Comparison of ENCODE assay signal across 32 mouse cellular contexts in the genomic region with DNA sequence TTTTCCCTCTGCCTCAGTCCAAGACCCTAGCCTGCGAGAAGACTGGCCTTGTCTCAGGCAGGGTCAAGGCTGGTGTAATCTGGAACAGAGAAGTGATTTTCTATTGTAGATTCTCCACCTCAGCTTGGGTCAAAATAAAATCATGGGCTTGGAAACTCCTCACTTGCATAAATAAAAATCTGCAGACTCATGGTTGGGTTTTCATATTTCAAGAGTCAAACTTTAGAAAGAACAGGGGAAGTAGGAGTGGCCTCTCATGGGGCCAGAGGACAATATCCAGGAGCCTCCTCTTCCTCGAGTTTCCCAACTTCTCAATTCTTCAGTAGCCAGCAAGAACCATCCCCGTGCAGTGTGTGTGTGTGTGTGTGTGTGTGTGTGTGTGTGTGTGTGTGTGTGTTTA. TPM values are rescaled to one million over a fixed set of nuclear protein-coding genes. Genes with fewer than 3 reads are reported as not detected.
DNase-seq lines count a peak whose midpoint lies in the region; ATAC-seq and TF ChIP-seq lines count a peak whose summit lies in the region.
"Had no signal": no experiment of that assay in that cellular context is flagged by ENCODE, and none has a peak within 500 bp of the region (broad histone marks: within the 10 kb centered on the region; RNA-seq: fewer than 3 reads in every experiment).

No protein-coding gene starts in this region.

- no peak for DNase-seq in liver, postnatal 0 days
- no peak for DNase-seq in liver, embryonic 11.5 days (ENCODE audit: low spot score)
- DNase-seq in A20 (ENCODE audit: low read depth, low spot score) = peak; percentile 2
- peak; percentile 59 for DNase-seq in CH12.LX (ENCODE audit: extremely low read depth)
- DNase-seq in urinary bladder, postnatal 10 days (ENCODE audit: low spot score) = no peak
- DNase-seq: adrenal gland, postnatal 10 days; adrenal gland, postnatal 36 days; cerebellum, adult 11 months; cerebellum, adult 2 months; cerebellum, adult 9-11 months; cerebellum, postnatal 25 days; embryo, embryonic 11 days; gastrocnemius, postnatal 25 days; heart, adult 2 months; heart, postnatal 14 days; heart, postnatal 4 days had no signal

- no peak overlapping the region for H3K4me3 ChIP-seq in liver, postnatal 0 days (ENCODE audit: low read depth, low read length)
- no peak overlapping the region for H3K4me3 ChIP-seq in liver, embryonic 11.5 days (ENCODE audit: low read depth, low read length)
- H3K4me3 ChIP-seq in CH12.LX (replicated peaks in 1 of 3; ENCODE audit: low read depth in 2 of 3, low read length in 2 of 3, poor library complexity in 1 of 3) = no peak overlapping the region
- H3K4me3 ChIP-seq in kidney, embryonic 15.5 days (replicated peaks) = no peak overlapping the region
- H3K4me3 ChIP-seq: embryonic facial prominence, embryonic 10.5 days; embryonic facial prominence, embryonic 13.5 days; erythroblast, embryonic 14.5 days; forebrain, embryonic 12.5 days; forebrain, embryonic 15.5 days; heart, adult 2 months; heart, embryonic 10.5 days; heart, embryonic 13.5 days had no signal

- no peak overlapping the region for H3K4me2 ChIP-seq in liver, postnatal 0 days (ENCODE audit: low read depth, low read length)
- H3K4me2 ChIP-seq in liver, embryonic 11.5 days = no peak overlapping the region
- H3K4me2 ChIP-seq in CH12.LX (ENCODE audit: insufficient read depth, low read depth, poor library complexity, severe bottlenecking) = peak overlapping the region; percentile 61
- no peak overlapping the region for H3K4me2 ChIP-seq in kidney, embryonic 15.5 days
- H3K4me2 ChIP-seq: embryonic facial prominence, embryonic 13.5 days; forebrain, embryonic 12.5 days; forebrain, embryonic 15.5 days; heart, embryonic 13.5 days; hindbrain, embryonic 14.5 days had no signal

- dilution Hi-C loops in CH12.LX (cut with MboI; ENCODE audit: extremely low pct_ligation_motif_present, extremely low pct_unique_long_range_greater_than_20kb, low sequenced_read_pairs) = no loop called here

- no peaks in the 10 kb centered on the region for H3K4me1 ChIP-seq in liver, postnatal 0 days (ENCODE audit: insufficient read depth)
- H3K4me1 ChIP-seq in liver, embryonic 11.5 days (replicated peaks; ENCODE audit: control insufficient read depth, insufficient read depth, low read length) = no peaks in the 10 kb centered on the region
- H3K4me1 ChIP-seq in CH12.LX (ENCODE audit: control insufficient read depth in 1 of 2, insufficient read depth in 2 of 2) = peaks cover 21 to 68% of the 10 kb centered on the region in 2 experiments
- H3K4me1 ChIP-seq in kidney, embryonic 15.5 days = no peaks in the 10 kb centered on the region
- H3K4me1 ChIP-seq: embryonic facial prominence, embryonic 10.5 days; embryonic facial prominence, embryonic 13.5 days; forebrain, embryonic 12.5 days; forebrain, embryonic 15.5 days; heart, embryonic 10.5 days; heart, embryonic 13.5 days had no signal

- in situ Hi-C loops in CH12.LX (cut with MboI; ENCODE audit: low pct_ligation_motif_present, low pct_unique_long_range_greater_than_20kb, low sequenced_read_pairs) = loop anchor here (10.0 to 25.0 kb wide), 2 partner anchors 119 to 297 kb away; no protein-coding TSS in a partner anchor

- no peaks in the 10 kb centered on the region for H3K9me3 ChIP-seq in liver, postnatal 0 days (ENCODE audit: low read length)
- no peaks in the 10 kb centered on the region for H3K9me3 ChIP-seq in liver, embryonic 11.5 days (ENCODE audit: control insufficient read depth, low read length)
- peaks cover 8% of the 10 kb centered on the region for H3K9me3 ChIP-seq in CH12.LX (replicated peaks; ENCODE audit: low read length)
- no peaks in the 10 kb centered on the region for H3K9me3 ChIP-seq in kidney, embryonic 15.5 days (replicated peaks)
- H3K9me3 ChIP-seq: embryonic facial prominence, embryonic 10.5 days; embryonic facial prominence, embryonic 13.5 days; forebrain, embryonic 12.5 days; forebrain, embryonic 15.5 days; heart, embryonic 10.5 days; heart, embryonic 13.5 days had no signal

- 36% methylated on average over 3 of the region's 3 CpGs for WGBS in liver, postnatal 0 days (ENCODE audit: insufficient replicate concordance)
- 45% methylated on average over 3 of the region's 3 CpGs for whole genome bisulfite sequencing in liver, embryonic 11.5 days
- WGBS in kidney, embryonic 15.5 days = 73% methylated on average over 3 of the region's 3 CpGs

- TF ChIP-seq POLR2A in CH12.LX (IDR thresholded peaks at IDR 0.05; ENCODE audit: low read depth, low read length) = no peak

- no peak overlapping the region for H3K9ac ChIP-seq in liver, postnatal 0 days (replicated peaks)
- no peak overlapping the region for H3K9ac ChIP-seq in liver, embryonic 11.5 days (ENCODE audit: low read depth, low read length)
- H3K9ac ChIP-seq in CH12.LX (ENCODE audit: insufficient read depth, low read depth) = peak overlapping the region; percentile 51
- no peak overlapping the region for H3K9ac ChIP-seq in kidney, embryonic 15.5 days
- H3K9ac ChIP-seq: embryonic facial prominence, embryonic 13.5 days; forebrain, embryonic 12.5 days; forebrain, embryonic 15.5 days; heart, embryonic 13.5 days; hindbrain, embryonic 14.5 days had no signal

- TF ChIP-seq RAD21 in CH12.LX (IDR thresholded peaks at IDR 0.05; ENCODE audit: low read depth, low read length) = no peak

- H3K36me3 ChIP-seq in liver, postnatal 0 days (replicated peaks; ENCODE audit: insufficient read depth, low read length) = no peaks in the 10 kb centered on the region
- no peaks in the 10 kb centered on the region for H3K36me3 ChIP-seq in liver, embryonic 11.5 days (ENCODE audit: control insufficient read depth, insufficient read depth, low read length)
- H3K36me3 ChIP-seq in CH12.LX (replicated peaks in 1 of 2; ENCODE audit: control insufficient read depth in 1 of 2, insufficient read depth in 1 of 2, low read length in 1 of 2) = no peaks in the 10 kb centered on the region
- H3K36me3 ChIP-seq in kidney, embryonic 15.5 days = no peaks in the 10 kb centered on the region
- H3K36me3 ChIP-seq: embryonic facial prominence, embryonic 10.5 days; embryonic facial prominence, embryonic 13.5 days; forebrain, embryonic 12.5 days; forebrain, embryonic 15.5 days; G1E; heart, embryonic 10.5 days; heart, embryonic 13.5 days had no signal

- ATAC-seq in liver, postnatal 0 days = 0 out of 2 replicates have a peak, but pooled peaks have one; percentile 40
- ATAC-seq in liver, embryonic 11.5 days (replicated peaks; ENCODE audit: low FRiP score) = no peak
- 0 out of 2 replicates have a peak, but pooled peaks have one; percentile 7 for ATAC-seq in granulocyte monocyte progenitor cell, adult 5-6 weeks (replicated peaks; ENCODE audit: poor library complexity, severe bottlenecking)
- ATAC-seq in kidney, embryonic 15.5 days (replicated peaks; ENCODE audit: low FRiP score) = no peak
- ATAC-seq: forebrain, embryonic 15.5 days; hindbrain, postnatal 0 days; Patski had no signal

- TF ChIP-seq CTCF in liver, postnatal 0 days (IDR thresholded peaks at IDR 0.05; ENCODE audit: low read depth) = no peak
- TF ChIP-seq CTCF in CH12.LX (conservative IDR thresholded peaks at IDR 0.05 in 1 of 2, IDR thresholded peaks at IDR 0.05 in 1 of 2; ENCODE audit: low read depth in 2 of 2, low read length in 2 of 2) = no peak

- H3K27ac ChIP-seq in liver, postnatal 0 days (ENCODE audit: low read depth) = no peak overlapping the region; the same call in 1 of the 2 replicates
- no peak overlapping the region for H3K27ac ChIP-seq in liver, embryonic 11.5 days (ENCODE audit: low read depth, low read length)
- peak overlapping the region; percentile 99 for H3K27ac ChIP-seq in CH12.LX (ENCODE audit: insufficient read depth, low read depth)
- H3K27ac ChIP-seq in kidney, embryonic 15.5 days = no peak overlapping the region
- H3K27ac ChIP-seq: embryonic facial prominence, embryonic 10.5 days; embryonic facial prominence, embryonic 13.5 days; forebrain, embryonic 12.5 days; forebrain, embryonic 15.5 days; heart, adult 2 months; heart, embryonic 10.5 days; heart, embryonic 13.5 days; hindbrain, embryonic 14.5 days; hindbrain, postnatal 0 days had no signal

- H3K27me3 ChIP-seq in liver, postnatal 0 days (ENCODE audit: insufficient read depth, low read length) = no peaks in the 10 kb centered on the region
- H3K27me3 ChIP-seq in liver, embryonic 11.5 days (replicated peaks; ENCODE audit: control insufficient read depth, insufficient read depth, low read length) = no peaks in the 10 kb centered on the region
- no peaks in the 10 kb centered on the region for H3K27me3 ChIP-seq in CH12.LX (replicated peaks)
- no peaks in the 10 kb centered on the region for H3K27me3 ChIP-seq in kidney, embryonic 15.5 days
- H3K27me3 ChIP-seq: embryonic facial prominence, embryonic 13.5 days; forebrain, embryonic 12.5 days; forebrain, embryonic 15.5 days; heart, embryonic 13.5 days; Patski had no signal

- TF ChIP-seq EP300 in liver, postnatal 0 days (IDR thresholded peaks at IDR 0.05; ENCODE audit: low read depth) = no peak
- no peak for TF ChIP-seq EP300 in CH12.LX (IDR thresholded peaks at IDR 0.05; ENCODE audit: low read length)

- no peaks in the 10 kb centered on the region for H3K79me2 ChIP-seq in CH12.LX (replicated peaks; ENCODE audit: control insufficient read depth, extremely low read depth, insufficient read depth, poor library complexity, severe bottlenecking)

TF ChIP-seq in CH12.LX, 34 proteins besides CTCF, POLR2A, EP300 and RAD21 (continues in another document):
- 0 out of 2 replicates have a peak, but pooled peaks have one; percentile 8 for TF ChIP-seq NELFE (IDR thresholded peaks at IDR 0.05; ENCODE audit: low read depth, low read length)
- 0 out of 2 replicates have a peak, but pooled peaks have one; percentile 36 for TF ChIP-seq TCF12 (IDR thresholded peaks at IDR 0.05; ENCODE audit: low read depth, low read length)
- TF ChIP-seq BHLHE40 (IDR thresholded peaks at IDR 0.05; ENCODE audit: low read depth, low read length) = peak; percentile 51; the same call in 1 of the 2 replicates
- TF ChIP-seq ELF1 (IDR thresholded peaks at IDR 0.05; ENCODE audit: low read depth, low read length) = no peak
- TF ChIP-seq MAFK (IDR thresholded peaks at IDR 0.05; ENCODE audit: insufficient replicate concordance, low read length) = peak; percentile 92
- no peak; the same call in 1 of the 2 replicates for TF ChIP-seq MAZ (IDR thresholded peaks at IDR 0.05; ENCODE audit: low read depth, low read length)
- TF ChIP-seq SMC3 (IDR thresholded peaks at IDR 0.05; ENCODE audit: low read depth, low read length) = no peak; the same call in 1 of the 2 replicates
- peak; percentile 49; the same call in 1 of the 2 replicates for TF ChIP-seq ETS1 (conservative IDR thresholded peaks at IDR 0.05; ENCODE audit: low read depth, low read length)

RNA-seq across cellular contexts. Expression of a gene that starts 26.9 kb away (rescaled TPM):
- polyA plus RNA-seq in liver, postnatal 0 days (2015; fragmentation: Nextera tagmentation; extraction: Ambion mirVana) = 47.9 and 52.6 TPM in 2 replicates
- polyA plus RNA-seq in liver, embryonic 11.5 days (2014; fragmentation: Nextera tagmentation; extraction: Ambion mirVana) = 3.1 and 4.4 TPM in 2 replicates
- total RNA-seq in CH12.LX (2012; rRNA removed) (0.17 and 0.76 TPM in 2 replicates), CH12.LX (2014; rRNA removed) (0.15 and 0.19 TPM in 2 replicates)
- polyA plus RNA-seq in CH12.LX (2012; ENCODE audit: insufficient read length, low read depth) = 0.59 and 0.79 TPM in 2 replicates
- not detected in 2 replicates for total RNA-seq in granulocyte monocyte progenitor cell, adult 5-6 weeks (2014; fragmentation: Nextera tagmentation)
- not detected in 2 replicates for total RNA-seq in granulocyte monocyte progenitor cell, adult 5-6 weeks (2017)
- polyA plus RNA-seq in kidney, embryonic 15.5 days (2015; fragmentation: Nextera tagmentation; extraction: Ambion mirVana) = 0.41 and 0.90 TPM in 2 replicates
- total RNA-seq: adrenal gland, adult 18-20 months; gastrocnemius, adult 8-10 months; hindbrain, postnatal 0 days had no signal
- polyA plus RNA-seq: cerebellum, adult 2 months; cortical plate, adult 2 months; embryonic facial prominence, embryonic 10.5 days; embryonic facial prominence, embryonic 13.5 days; G1E; heart, embryonic 10.5 days; Patski had no signal

Comparison
In these comparisons a context has a peak if more than half of its experiments do, and no peak if none do; other contexts are left out.
1. ATAC-seq: peak in liver, postnatal 0 days (single experiment) and granulocyte monocyte progenitor cell, adult 5-6 weeks (single experiment); none in liver, embryonic 11.5 days (single experiment) and kidney, embryonic 15.5 days (single experiment).
2. DNase-seq: peak in A20 (single experiment) and CH12.LX (single experiment); none in liver, postnatal 0 days (single experiment), liver, embryonic 11.5 days (single experiment) and urinary bladder, postnatal 10 days (single experiment).